Mouse (Mus musculus) heart, adult 2 months (tissue): ENCODE data around the gene Zfp445. TPM values are rescaled to one million over a fixed set of nuclear protein-coding genes. Genes with fewer than 3 reads are reported as not detected.

ENCODE experiments used
- DNase-seq, 2 experiments: peaks; one replicate each; pipeline ENCODE4 v3.0.0; 2021
- H3K27ac ChIP-seq: fragments of 200-600 bp; 2 replicates; pipeline ENCODE4 v1.8.1; 2022
- H3K27me3 ChIP-seq: fragments of 200-500 bp; 2 replicates; pipeline ENCODE4 v1.6.1; 2012; ENCODE audit warnings: mild to moderate bottlenecking, low read length, inconsistent platforms, mixed read lengths; ENCODE audit not compliant: control insufficient read depth, insufficient read depth
- H3K36me3 ChIP-seq: fragments of 200-500 bp; 2 replicates; pipeline ENCODE4 v1.6.1; 2012; ENCODE audit warnings: low read length, inconsistent platforms; ENCODE audit not compliant: control insufficient read depth, insufficient read depth
- H3K4me1 ChIP-seq: fragments of 200-500 bp; 2 replicates; pipeline ENCODE4 v1.6.1; 2011; ENCODE audit warnings: low read length; ENCODE audit not compliant: control insufficient read depth, insufficient read depth
- H3K4me3 ChIP-seq: fragments of 200-600 bp; 2 replicates; pipeline ENCODE4 v1.8.1; 2022
- H3K79me2 ChIP-seq: fragments of 200-500 bp; replicated peaks from 2 replicates; pipeline ENCODE4 v1.6.1; 2012; ENCODE audit warnings: mild to moderate bottlenecking, inconsistent platforms, low read length, moderate library complexity, mixed read lengths; ENCODE audit not compliant: control insufficient read depth, insufficient read depth
- H3K9ac ChIP-seq: fragments of 200-500 bp; 2 replicates; pipeline ENCODE4 v1.6.1; 2012; ENCODE audit warnings: low read depth, mild to moderate bottlenecking, control low read depth, inconsistent platforms, low read length, mixed read lengths
- CTCF ChIP-seq: fragments of 200-600 bp; IDR thresholded peaks from 2 replicates; pipeline ENCODE4 v1.8.1; 2022; ENCODE audit warnings: antibody characterized with exemption, mild to moderate bottlenecking, moderate library complexity
- EP300 ChIP-seq: fragments of 200-500 bp; IDR thresholded peaks from 2 replicates; pipeline ENCODE4 v1.6.1; 2011; ENCODE audit warnings: low read depth, low read length, control low read depth; ENCODE audit not compliant: insufficient read depth
- POLR2A ChIP-seq: fragments of 200-500 bp; IDR thresholded peaks from 2 replicates; pipeline ENCODE4 v1.6.1; 2011; ENCODE audit warnings: mild to moderate bottlenecking, low read depth, low read length, control low read depth; ENCODE audit not compliant: insufficient read depth
- WGBS: fragments of 180-500 bp; shearing (Covaris S2); methylation state at CpG from one replicate; pipeline ENCODE4 v1.1.7; 2018; 5-methylcytosine and 5-hydroxymethylcytosine counted together
- intact Hi-C: fragments of 180-260 bp; cut with DNase I; formaldehyde crosslinking; loops from one replicate; pipeline ENCODE4 v1.15.1; 2025
- polyA plus RNA-seq: library from polyadenylated mRNA; depleted of rRNA; stranded (reverse); fragments of >200 nt; gene quantifications from 2 replicates; pipeline ENCODE4 v1.2.3, GENCODE M21; 2012
- total RNA-seq, 2 experiments: library from RNA; stranded (reverse); gene quantifications; 2 replicates each; pipeline ENCODE4 v1.2.3; 2021

Gene Zfp445
- total and polyA plus RNA-seq, 3 experiments: 31.1 to 100 (median 64.6) TPM

DNA sequence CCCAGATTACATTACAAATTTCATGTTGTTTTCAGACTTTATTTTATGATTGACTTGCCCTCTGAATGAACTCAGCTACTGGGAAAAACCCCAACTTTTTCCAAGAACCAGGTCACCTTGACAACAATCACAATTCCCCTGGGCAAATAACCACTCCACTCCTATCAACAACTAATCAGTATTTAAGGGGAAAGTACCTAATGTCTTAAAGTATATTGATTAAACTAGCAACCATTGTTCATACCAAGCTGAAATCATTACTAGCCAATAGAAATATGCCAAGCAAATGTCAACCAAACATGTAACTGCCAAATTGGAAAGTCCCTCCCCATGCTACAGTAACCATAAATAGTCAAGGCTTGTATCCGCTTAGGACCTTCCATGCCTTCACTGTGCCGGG is 9.3 kb upstream of the Zfp445 start:
- TF ChIP-seq POLR2A: no peak
- TF ChIP-seq EP300: no peak
- no peak for TF ChIP-seq CTCF
- 82% methylated on average over 2 of the region's 2 CpGs for WGBS
- Histone ChIP-seq H3K27me3 (no peaks in the 10 kb centered on the region), H3K4me3 (no peak overlapping the region), H3K79me2 (no peaks in the 10 kb centered on the region), H3K4me1 (no peaks in the 10 kb centered on the region), H3K27ac (no peak overlapping the region), H3K9ac (no peak overlapping the region), H3K36me3 (no peaks in the 10 kb centered on the region)
- no peak for DNase-seq
- intact Hi-C loops: no loop called here

DNA sequence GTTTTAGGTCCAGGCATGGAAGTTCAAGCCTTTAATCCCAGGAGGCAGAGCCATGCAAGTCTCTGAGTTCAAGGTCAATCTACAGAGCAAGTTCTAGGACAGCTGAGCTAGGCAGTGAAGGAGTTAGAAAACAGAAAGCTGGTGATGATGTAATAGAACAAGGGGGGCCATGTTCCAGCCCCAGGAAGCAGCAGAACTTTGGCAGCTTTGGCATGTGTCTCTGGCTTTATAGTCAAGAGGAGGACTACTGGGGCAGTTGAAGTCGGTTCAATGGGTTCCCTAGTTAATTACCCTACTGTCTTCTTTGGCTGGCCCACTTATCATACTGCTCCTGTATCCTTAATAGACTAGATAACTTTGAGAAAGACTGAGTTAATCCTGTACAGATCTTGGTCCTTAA is 8.8 kb upstream of the Zfp445 start:
- no peak for TF ChIP-seq EP300
- no peak for TF ChIP-seq POLR2A
- no peak for TF ChIP-seq CTCF
- H3K27me3 ChIP-seq: no peaks in the 10 kb centered on the region
- H3K4me3 ChIP-seq: no peak overlapping the region
- intact Hi-C loops: no loop called here
- H3K27ac ChIP-seq: no peak overlapping the region
- WGBS: 29% methylated on average over 1 of the region's 1 CpGs
- no peaks in the 10 kb centered on the region for H3K79me2 ChIP-seq
- no peak for DNase-seq
- no peaks in the 10 kb centered on the region for H3K4me1 ChIP-seq
- H3K36me3 ChIP-seq: no peaks in the 10 kb centered on the region
- no peak overlapping the region for H3K9ac ChIP-seq

GRCm38 (mm10) chr9:122872595-122872994 is 6.8 kb upstream of the Zfp445 start:
- Histone ChIP-seq H3K79me2 (no peaks in the 10 kb centered on the region), H3K4me3 (no peak overlapping the region), H3K27me3 (no peaks in the 10 kb centered on the region), H3K4me1 (no peaks in the 10 kb centered on the region), H3K36me3 (no peaks in the 10 kb centered on the region), H3K27ac (no peak overlapping the region), H3K9ac (no peak overlapping the region)
- intact Hi-C loops: no loop called here
- WGBS: 87% methylated on average over 4 of the region's 4 CpGs
- TF ChIP-seq CTCF: no peak
- no peak for TF ChIP-seq EP300
- TF ChIP-seq POLR2A: no peak
- DNase-seq: no peak

DNA sequence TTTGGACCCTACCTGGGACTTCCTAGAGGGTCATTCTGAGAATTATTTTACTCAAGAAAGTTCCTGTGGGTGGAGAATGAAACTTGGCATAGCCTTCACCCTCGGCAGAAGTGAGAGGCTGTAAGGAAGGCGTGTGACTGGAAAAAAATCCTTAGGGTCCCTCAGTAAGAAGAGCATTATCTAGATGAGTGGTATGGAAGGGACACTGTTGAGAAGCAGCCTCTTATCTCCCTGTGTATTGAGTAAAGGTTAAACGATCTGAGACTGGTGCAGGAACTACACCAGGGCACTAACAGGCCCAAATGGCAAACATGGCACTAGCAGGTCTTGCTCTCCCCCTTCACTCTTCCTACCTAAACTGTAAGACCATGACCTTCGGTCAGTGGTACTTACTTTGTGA is 386 bp upstream of the Zfp445 start:
- H3K36me3 ChIP-seq: peaks cover 13% of the 10 kb centered on the region
- TF ChIP-seq EP300 (no peak), POLR2A (no peak), CTCF (no peak)
- DNase-seq: no peak
- peaks cover 2% of the 10 kb centered on the region for H3K4me1 ChIP-seq
- intact Hi-C loops: loop anchor here (2.0 to 5.0 kb wide), 2 partner anchors 21 to 56 kb away; partner anchors contain the start of gene Zfp105
- H3K4me3 ChIP-seq: peak overlapping the region; percentile 68
- peaks cover 4% of the 10 kb centered on the region for H3K79me2 ChIP-seq
- peak overlapping the region; percentile 32; the same call in 1 of the 2 replicates for H3K9ac ChIP-seq
- H3K27ac ChIP-seq: peak overlapping the region; percentile 92
- 62% methylated on average over 4 of the region's 4 CpGs for WGBS
- H3K27me3 ChIP-seq: no peaks in the 10 kb centered on the region

DNA sequence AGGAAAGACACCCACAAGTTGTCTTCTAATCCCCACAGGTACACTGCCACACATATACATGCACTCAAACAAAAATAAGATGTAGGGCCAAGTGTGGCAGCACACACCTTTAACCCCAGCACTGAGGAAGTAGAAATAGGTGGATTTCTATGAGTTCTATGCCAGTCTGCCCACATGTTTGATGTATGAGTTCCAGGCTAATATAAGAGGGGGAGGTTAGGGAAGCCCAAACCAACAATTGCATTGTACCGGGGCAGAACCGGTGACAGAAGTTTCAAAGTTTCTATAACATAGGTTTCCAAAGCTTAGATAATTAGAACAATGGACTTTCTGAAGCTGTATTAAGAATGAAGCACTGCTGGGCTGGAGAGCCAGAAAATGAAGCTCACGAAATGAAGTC is 958 bp downstream of the Zfp445 start:
- 33% methylated on average over 3 of the region's 3 CpGs for WGBS
- DNase-seq: no peak
- no peaks in the 10 kb centered on the region for H3K27me3 ChIP-seq
- H3K9ac ChIP-seq: peak overlapping the region; percentile 16
- peaks cover 17% of the 10 kb centered on the region for H3K36me3 ChIP-seq
- H3K4me3 ChIP-seq: peak overlapping the region; percentile 68
- peak overlapping the region; percentile 92 for H3K27ac ChIP-seq
- TF ChIP-seq EP300 (no peak), POLR2A (no peak), CTCF (no peak)
- intact Hi-C loops: loop anchor here (5.0 kb wide), 2 partner anchors 57 to 87 kb away; partner anchors contain the start of genes 1110059G10Rik, Kif15 and Zfp105
- H3K4me1 ChIP-seq: peaks cover 2% of the 10 kb centered on the region
- H3K79me2 ChIP-seq: peaks cover 4% of the 10 kb centered on the region

- intact Hi-C loops: loop anchor here (5.0 kb wide), 1 partner anchor 89 kb away; the partner anchor contains the start of genes 1110059G10Rik and Kif15
- no peak overlapping the region for H3K9ac ChIP-seq
- 24% methylated on average over 2 of the region's 2 CpGs for WGBS
- no peaks in the 10 kb centered on the region for H3K27me3 ChIP-seq
- peaks cover 2% of the 10 kb centered on the region for H3K4me1 ChIP-seq
- no peak for DNase-seq
- H3K36me3 ChIP-seq: peaks cover 17% of the 10 kb centered on the region
- H3K27ac ChIP-seq: peak overlapping the region; percentile 92
- TF ChIP-seq CTCF (no peak), EP300 (no peak), POLR2A (no peak)
- no peak overlapping the region; the same call in 1 of the 2 replicates for H3K4me3 ChIP-seq
- H3K79me2 ChIP-seq: peaks cover 4% of the 10 kb centered on the region
These were observed 2.1 kb downstream of the Zfp445 start for GRCm38 (mm10) chr9:122863731-122864130.
